In genomic region chr2:36216953-36217573, GRCm38 (mm10) we compare ENCODE assay signal across 8 mouse cellular contexts. TPM values are rescaled to one million over a fixed set of nuclear protein-coding genes. Genes with fewer than 3 reads are reported as not detected.
DNase-seq lines count a peak whose midpoint lies in the region; ATAC-seq and TF ChIP-seq lines count a peak whose summit lies in the region.

No protein-coding gene starts in this region.

- no peak overlapping the region for H3K4me2 ChIP-seq in liver, embryonic 16.5 days (ENCODE audit: low read depth, low read length)
- H3K4me2 ChIP-seq in stomach, postnatal 0 days (replicated peaks; ENCODE audit: low read depth), result no peak overlapping the region
- H3K4me2 ChIP-seq in hindbrain, embryonic 13.5 days, result no peak overlapping the region

- H3K4me3 ChIP-seq in liver, embryonic 16.5 days (ENCODE audit: low read depth, low read length), result peak overlapping the region; percentile 21
- no peak overlapping the region for H3K4me3 ChIP-seq in stomach, postnatal 0 days (ENCODE audit: low read depth, low read length)
- H3K4me3 ChIP-seq in hindbrain, embryonic 13.5 days, result no peak overlapping the region

- no peaks in the 10 kb centered on the region for H3K9me3 ChIP-seq in liver, embryonic 16.5 days (replicated peaks; ENCODE audit: control insufficient read depth, low read length)
- no peaks in the 10 kb centered on the region for H3K9me3 ChIP-seq in stomach, postnatal 0 days (ENCODE audit: control insufficient read depth, low read length)
- no peaks in the 10 kb centered on the region for H3K9me3 ChIP-seq in hindbrain, embryonic 13.5 days

- ATAC-seq in hematopoietic stem cell, adult 5-6 weeks (replicated peaks in 1 of 2; ENCODE audit: insufficient read depth in 1 of 2, low FRiP score in 2 of 2, low TSS enrichment in 1 of 2, low read depth in 1 of 2, poor library complexity in 2 of 2, severe bottlenecking in 2 of 2), result peak; percentile 65 to 70
- peak; percentile 37 for ATAC-seq in liver, embryonic 16.5 days (ENCODE audit: low read depth)
- 0 out of 2 replicates have a peak, but pooled peaks have one; percentile 7 for ATAC-seq in stomach, postnatal 0 days (ENCODE audit: low FRiP score, low TSS enrichment)
- no peak for ATAC-seq in hindbrain, embryonic 13.5 days (ENCODE audit: low FRiP score)

- H3K4me1 ChIP-seq in liver, embryonic 16.5 days (ENCODE audit: control insufficient read depth, low read depth, low read length), result peaks cover 12% of the 10 kb centered on the region
- peaks cover 4% of the 10 kb centered on the region; the same call in 1 of the 2 replicates for H3K4me1 ChIP-seq in stomach, postnatal 0 days (replicated peaks; ENCODE audit: control insufficient read depth, insufficient read depth)
- H3K4me1 ChIP-seq in hindbrain, embryonic 13.5 days (replicated peaks), result peaks cover 14% of the 10 kb centered on the region

- H3K27ac ChIP-seq in liver, embryonic 16.5 days (ENCODE audit: low read length), result peak overlapping the region; percentile 52
- H3K27ac ChIP-seq in stomach, postnatal 0 days (replicated peaks), result no peak overlapping the region
- no peak overlapping the region for H3K27ac ChIP-seq in hindbrain, embryonic 13.5 days

- TF ChIP-seq CTCF in stomach, postnatal 0 days (IDR thresholded peaks at IDR 0.05; ENCODE audit: low read depth), result no peak

- H3K9ac ChIP-seq in liver, embryonic 16.5 days (ENCODE audit: low read depth, low read length), result no peak overlapping the region
- no peak overlapping the region for H3K9ac ChIP-seq in stomach, postnatal 0 days (ENCODE audit: low read length)
- no peak overlapping the region for H3K9ac ChIP-seq in hindbrain, embryonic 13.5 days

- H3K36me3 ChIP-seq in liver, embryonic 16.5 days (ENCODE audit: control insufficient read depth, insufficient read depth), result no peaks in the 10 kb centered on the region
- no peaks in the 10 kb centered on the region for H3K36me3 ChIP-seq in stomach, postnatal 0 days (ENCODE audit: control insufficient read depth, insufficient read depth, low read length)
- no peaks in the 10 kb centered on the region for H3K36me3 ChIP-seq in hindbrain, embryonic 13.5 days

- DNase-seq in urinary bladder, postnatal 14 days (ENCODE audit: low spot score), result peak; percentile 74
- no peak for DNase-seq in urinary bladder, postnatal 36 days (ENCODE audit: low spot score in 2 of 2)
- no peak for DNase-seq in stomach, postnatal 0 days (ENCODE audit: low spot score)
- DNase-seq in right cerebral cortex, postnatal 14 days, result no peak
- DNase-seq in yolk sac, embryonic 10.5 days (ENCODE audit: low spot score), result no peak

- H3K27me3 ChIP-seq in liver, embryonic 16.5 days (ENCODE audit: control insufficient read depth, insufficient read depth, low read depth, low read length), result peaks cover 8% of the 10 kb centered on the region
- no peaks in the 10 kb centered on the region for H3K27me3 ChIP-seq in stomach, postnatal 0 days (ENCODE audit: control insufficient read depth, insufficient read depth, low read length)
- H3K27me3 ChIP-seq in hindbrain, embryonic 13.5 days, result peaks cover 13% of the 10 kb centered on the region

- WGBS in liver, embryonic 16.5 days (ENCODE audit: insufficient replicate concordance), result 16% methylated on average over 4 of the region's 4 CpGs
- WGBS in stomach, postnatal 0 days, result 20% methylated on average over 4 of the region's 4 CpGs
- WGBS in hindbrain, embryonic 13.5 days, result 55% methylated on average over 4 of the region's 4 CpGs

- TF ChIP-seq EP300 in stomach, postnatal 0 days (optimal IDR thresholded peaks at IDR 0.05), result no peak

RNA-seq across cellular contexts. Expression of gene Ptgs1, which starts 13.2 kb away (rescaled TPM):
- 28.5 and 46.1 TPM in 2 replicates for total RNA-seq in hematopoietic stem cell, adult 5-6 weeks (2017)
- 20.9 and 22.5 TPM in 2 replicates for polyA plus RNA-seq in liver, embryonic 16.5 days (2015; fragmentation: Nextera tagmentation; extraction: Ambion mirVana)
- polyA plus RNA-seq in stomach, postnatal 0 days (2015; fragmentation: Nextera tagmentation; extraction: Ambion mirVana), result 31.0 and 36.2 TPM in 2 replicates
- polyA plus RNA-seq in hindbrain, embryonic 13.5 days (2015; fragmentation: Nextera tagmentation; extraction: Ambion mirVana), result 5.1 and 5.2 TPM in 2 replicates
